Mouse (Mus musculus) megakaryocyte, embryonic 14.5 days (primary cell): Measurements from ENCODE around the gene Ache.

Source experiments
- FLI1 ChIP-seq: IDR thresholded peaks from 2 replicates; pipeline ENCODE4 v1.6.1; 2012; ENCODE audit warnings: low read length, inconsistent platforms, mixed read lengths
- GATA1 ChIP-seq: IDR thresholded peaks from 3 replicates; pipeline ENCODE4 v1.6.1; 2012; ENCODE audit warnings: mixed read lengths, low read length, inconsistent platforms, borderline replicate concordance

DNA sequence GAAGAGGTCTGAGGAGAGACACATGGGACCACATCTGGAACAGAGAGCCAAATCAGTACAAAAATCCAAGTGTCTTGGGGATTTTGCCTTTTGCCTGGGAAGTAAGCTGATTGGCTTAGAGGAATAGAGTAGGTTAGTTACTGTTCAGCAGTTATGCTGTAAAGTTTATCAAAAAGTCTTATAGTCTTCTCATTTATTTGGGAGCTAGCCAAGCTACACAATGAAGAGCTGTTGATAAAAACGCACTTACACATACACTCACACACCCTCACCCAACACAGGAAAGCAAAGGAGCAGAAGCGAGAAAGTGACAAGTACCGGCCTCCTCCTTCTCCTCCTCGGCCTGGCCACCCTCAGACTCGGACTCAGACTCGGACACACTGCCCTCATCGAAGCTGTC is 11.9 kb downstream of the Ache start:
- TF ChIP-seq GATA1 (no peak), FLI1 (no peak)
